Mouse (Mus musculus): Measurements from ENCODE around the gene Ndufv1. TPM values are rescaled to one million over a fixed set of nuclear protein-coding genes. Genes with fewer than 3 reads are reported as not detected.
A peak's percentile ranks its signal among the peaks of the same experiment; 100 is the strongest.

Ndufv1 gene
- total RNA-seq, 2 experiments from 2014 or later: 57.8 to 60.4 TPM

DNA sequence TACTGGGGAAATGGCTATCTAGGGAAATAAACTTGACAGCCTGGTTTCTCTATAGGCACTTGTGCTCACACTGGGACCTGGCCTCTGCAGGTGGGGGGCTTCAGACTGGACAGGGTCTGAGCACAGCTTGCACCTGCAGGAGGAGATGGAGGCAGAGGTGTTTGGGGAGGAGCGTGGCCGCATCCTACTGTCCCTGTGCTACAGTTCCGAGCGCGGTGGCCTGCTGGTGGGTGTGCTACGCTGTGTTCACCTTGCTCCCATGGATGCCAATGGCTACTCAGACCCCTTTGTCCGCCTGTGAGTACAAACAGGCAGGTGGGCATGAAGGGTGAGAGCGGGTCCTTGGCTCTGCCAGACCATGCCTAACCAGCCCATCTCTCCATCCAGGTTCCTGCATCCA is 6.6 kb downstream of the Ndufv1 start:
- ATAC-seq (replicated peaks; ENCODE audit: low FRiP score, poor library complexity, severe bottlenecking): no peak

DNA sequence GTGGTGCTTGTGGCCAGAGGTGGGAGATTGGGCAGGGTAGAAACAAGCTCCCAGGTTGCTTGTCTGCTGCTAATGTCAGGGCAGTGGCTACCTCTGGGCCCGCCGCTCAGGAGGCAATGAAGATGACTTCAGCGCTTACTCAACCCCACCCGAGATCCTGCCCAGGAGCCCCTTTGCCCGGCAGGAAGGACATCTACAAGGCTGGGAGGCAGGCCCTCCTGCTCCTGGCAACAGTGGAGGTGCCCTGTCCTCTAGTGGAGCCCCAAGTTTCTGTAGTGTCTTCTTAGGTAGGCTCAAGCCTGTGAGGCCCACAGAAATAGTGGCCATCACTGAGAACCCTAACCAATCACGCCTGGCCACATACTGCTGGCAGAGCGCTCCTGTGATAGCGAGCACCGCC is 7.5 kb downstream of the Ndufv1 start:
- ATAC-seq (replicated peaks; ENCODE audit: low FRiP score, poor library complexity, severe bottlenecking): no peak

DNA sequence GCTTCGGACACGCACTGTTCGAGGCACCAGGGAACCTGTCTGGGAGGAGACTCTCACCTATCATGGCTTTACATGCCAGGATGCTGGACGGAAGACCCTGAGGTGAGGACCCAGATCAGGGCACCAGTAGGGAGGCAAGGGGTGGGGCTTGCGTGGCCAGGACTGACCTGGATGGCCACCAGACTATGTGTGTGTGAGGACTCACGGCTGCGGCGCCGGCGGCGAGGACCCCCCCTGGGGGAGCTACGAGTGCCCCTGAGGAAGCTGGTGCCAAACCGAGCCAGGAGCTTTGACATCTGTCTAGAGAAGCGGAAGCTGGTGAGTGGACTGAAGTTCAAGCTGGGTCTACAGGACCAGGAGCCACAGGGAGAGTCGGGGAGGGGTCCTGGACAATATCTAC is 8.3 kb downstream of the Ndufv1 start:
- ATAC-seq (replicated peaks; ENCODE audit: low FRiP score, poor library complexity, severe bottlenecking): no peak

DNA sequence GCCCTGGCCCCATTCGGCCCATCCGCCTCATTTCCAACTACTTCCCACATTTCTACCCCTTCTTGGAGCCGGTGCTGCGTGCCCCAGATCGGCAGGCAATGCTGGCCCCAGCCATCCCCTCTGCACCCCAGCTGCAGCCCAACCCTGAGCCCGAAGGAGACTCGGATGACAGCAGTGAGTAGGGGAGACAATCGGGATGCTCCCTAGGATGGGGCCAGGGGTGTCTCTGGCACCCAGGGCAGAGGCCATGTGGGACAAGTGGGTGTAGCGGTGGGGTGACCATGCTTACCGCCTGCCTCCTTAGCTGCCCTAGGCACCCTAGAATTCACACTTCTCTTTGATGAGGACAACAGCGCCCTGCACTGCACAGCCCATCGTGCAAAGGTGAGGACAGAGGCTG is 9.0 kb downstream of the Ndufv1 start:
- no peak for ATAC-seq (replicated peaks; ENCODE audit: low FRiP score, poor library complexity, severe bottlenecking)

DNA sequence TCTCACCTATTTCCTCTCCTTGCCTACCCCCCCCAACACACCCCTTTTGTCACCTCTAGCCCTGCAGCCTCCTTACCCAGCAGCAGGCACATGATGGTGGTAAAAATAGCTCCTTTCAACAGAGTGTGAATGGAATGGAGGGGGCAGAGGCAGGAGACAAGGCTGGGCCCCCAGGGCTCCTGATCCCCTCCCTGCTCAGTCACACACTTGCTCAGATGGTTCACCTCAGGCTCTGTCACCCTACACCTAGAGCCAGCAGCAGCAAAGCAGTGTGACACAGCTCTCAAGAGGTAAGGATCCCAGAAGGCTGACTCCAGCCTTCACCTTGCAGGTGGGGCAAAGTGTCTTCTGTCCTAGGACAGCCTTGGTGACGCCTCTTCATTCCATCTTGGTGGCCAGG is 9.5 kb downstream of the Ndufv1 start, which contains the start of gene Doc2g:
TSS of gene Doc2g (plus strand) at position 202 of the 400 bp plus-strand sequence.
- no peak for ATAC-seq (replicated peaks; ENCODE audit: low FRiP score, poor library complexity, severe bottlenecking)

DNA sequence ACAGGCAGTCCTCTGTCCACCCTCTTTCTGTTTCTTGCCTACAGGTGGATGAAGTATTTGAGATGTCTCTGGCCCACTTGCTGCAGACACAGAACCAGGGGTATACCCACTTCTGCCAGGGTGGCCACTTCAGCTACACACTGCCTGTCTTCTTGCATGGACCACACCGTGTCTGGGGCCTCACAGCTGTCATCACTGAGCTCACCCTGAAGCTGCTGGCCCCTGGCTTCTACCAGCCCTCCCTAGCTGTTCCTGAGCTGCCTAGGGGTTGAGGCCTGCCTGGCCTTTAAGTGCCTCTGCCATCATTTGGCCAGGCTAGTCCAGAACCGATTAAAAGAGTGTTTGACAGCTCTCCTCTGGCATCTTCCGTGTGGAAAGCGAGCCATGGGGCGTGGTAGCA is 10.9 kb downstream of the Ndufv1 start:
- no peak for ATAC-seq (replicated peaks; ENCODE audit: low FRiP score, poor library complexity, severe bottlenecking)

DNA sequence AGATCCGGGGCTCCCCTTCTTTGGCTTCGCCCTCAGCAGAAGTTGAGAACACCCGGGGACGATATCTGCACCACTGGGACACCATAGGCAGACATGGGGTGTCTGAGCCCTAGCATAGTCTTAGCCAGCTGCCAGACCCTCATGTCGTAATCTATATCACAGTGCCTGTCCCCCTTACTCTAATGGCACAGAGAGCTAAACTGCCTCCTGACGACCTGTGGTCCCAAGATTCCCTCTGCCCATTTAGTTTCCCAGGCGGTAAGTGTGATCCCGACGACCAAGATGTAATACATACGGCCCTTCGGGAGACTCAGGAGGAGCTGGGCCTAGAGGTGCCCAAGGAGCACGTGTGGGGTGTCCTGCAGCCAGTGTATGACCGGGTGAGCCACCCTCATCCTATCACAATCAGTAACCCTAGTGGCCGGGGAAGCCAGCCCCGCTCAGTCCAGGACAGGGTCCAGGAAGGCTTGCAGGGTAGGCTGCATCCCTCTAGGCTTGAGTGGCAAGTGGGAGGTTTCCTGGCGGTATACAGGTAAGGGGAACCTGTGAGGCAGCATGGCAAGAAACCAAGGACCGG is 11.6 kb downstream of the Ndufv1 start:
- no peak for ATAC-seq (replicated peaks; ENCODE audit: low FRiP score, poor library complexity, severe bottlenecking)

DNA sequence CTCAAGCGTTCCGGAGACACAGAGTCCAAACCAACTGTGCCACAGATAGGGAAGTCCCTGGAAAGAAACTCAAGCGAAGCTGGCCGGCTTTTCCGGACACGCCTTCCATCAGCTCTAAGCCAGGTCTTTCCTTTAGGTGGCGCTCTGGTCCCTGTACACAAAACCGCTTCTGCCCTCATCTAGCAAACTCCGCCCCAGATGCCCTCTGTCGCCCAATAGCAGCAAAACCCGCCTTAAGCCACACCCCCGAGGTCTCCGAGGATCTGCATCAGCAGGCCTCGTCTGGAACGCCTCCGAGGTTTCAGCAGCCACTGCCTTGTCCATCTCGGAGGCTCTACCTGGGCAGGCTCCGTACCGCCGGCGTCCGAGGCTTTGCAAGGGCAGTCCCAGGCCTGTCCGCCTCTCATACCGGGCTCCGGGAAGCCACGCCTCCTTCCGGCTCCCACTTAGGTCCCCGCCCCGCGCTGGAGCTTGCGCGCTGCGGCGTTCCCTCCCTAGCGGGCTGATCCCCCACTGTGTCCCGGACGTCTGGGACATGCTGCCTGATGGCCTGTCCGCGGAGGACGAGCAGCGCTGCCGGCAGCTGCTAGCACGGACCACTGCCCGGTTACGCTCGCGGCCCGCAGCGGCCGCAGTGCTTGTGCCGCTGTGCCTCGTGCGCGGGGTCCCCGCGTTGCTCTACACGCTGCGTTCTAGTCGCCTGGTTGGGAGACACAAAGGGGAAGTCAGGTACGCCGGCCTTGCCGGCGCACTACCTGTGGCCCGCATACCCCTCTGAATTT is 12.3 kb downstream of the Ndufv1 start, which contains the start of the genes Nudt8 and Gm49405:
TSS of gene Nudt8 (plus strand) at position 462 of the 782 bp plus-strand sequence.
TSS of gene Gm49405 (plus strand) at position 508 of the 782 bp plus-strand sequence.
- ATAC-seq (replicated peaks; ENCODE audit: low FRiP score, poor library complexity, severe bottlenecking): peak; percentile 88

DNA sequence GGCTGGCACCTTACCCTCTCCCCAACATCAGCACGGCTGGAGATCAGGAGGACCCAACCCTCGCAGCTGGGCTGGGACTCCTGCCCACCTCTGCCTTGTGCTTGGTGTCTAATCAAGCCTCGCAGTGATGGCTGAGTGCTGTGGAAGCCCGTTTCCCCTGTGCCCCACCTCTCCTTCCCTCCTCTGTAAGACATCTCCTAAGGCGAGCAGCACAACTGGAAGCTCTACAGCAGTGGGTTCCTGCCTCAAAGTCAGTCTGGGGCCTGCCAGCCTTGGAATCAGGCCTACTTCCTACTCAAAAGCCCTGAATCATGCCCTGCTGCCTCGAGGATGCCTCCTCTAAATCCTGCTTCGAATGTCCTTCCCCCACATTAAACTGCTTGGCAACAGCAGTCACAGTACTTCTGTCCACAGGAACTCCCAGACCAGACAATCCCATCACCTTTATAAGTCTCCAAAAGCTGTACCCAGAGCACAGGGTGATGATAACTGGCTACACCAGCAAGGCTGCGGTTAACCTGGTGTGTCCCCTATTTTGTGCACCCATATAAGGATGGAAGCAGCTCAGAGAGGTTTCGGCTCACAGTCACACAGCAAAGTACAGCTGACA is 13.4 kb downstream of the Ndufv1 start:
- ATAC-seq (replicated peaks; ENCODE audit: low FRiP score, poor library complexity, severe bottlenecking): no peak

DNA sequence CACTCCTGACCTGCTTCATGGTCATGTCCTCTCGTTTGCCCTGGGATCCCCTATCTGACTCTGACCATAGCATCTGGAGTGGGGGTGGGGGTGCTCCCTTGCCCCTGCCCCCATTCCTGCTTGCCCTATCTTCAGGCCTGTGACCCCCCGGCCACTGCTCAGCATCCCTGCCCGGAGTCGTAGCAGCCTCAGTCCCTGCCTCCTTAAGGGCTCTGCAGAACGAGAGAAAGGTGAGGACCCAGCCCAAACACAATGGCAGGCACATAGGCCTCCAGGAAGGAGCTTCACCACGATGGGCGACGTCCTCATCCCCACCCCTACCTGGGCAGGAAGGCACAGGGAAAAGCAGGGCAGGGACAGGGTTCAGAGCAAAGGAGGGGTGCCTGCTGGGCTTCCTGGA is 14.3 kb downstream of the Ndufv1 start:
- ATAC-seq (replicated peaks; ENCODE audit: low FRiP score, poor library complexity, severe bottlenecking): no peak

DNA sequence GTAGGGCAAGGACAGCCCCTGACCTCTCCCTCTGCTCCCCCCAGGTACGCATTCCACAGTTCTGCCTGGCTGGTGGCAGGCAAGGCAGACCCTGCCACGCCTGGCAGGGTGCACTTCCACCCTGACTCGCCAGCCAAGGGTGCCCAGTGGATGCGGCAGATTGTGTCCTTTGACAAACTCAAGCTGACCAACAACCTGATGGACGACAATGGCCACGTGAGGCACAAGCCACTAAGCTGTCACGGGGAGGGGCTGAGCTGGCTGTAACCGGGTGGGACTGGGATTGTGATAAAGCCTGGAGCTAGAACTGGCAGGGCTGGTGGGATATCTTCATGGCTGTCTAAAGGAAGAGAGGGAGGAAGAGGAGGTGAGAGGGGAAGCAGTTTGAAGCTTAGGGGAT is 15.4 kb downstream of the Ndufv1 start:
- no peak for ATAC-seq (replicated peaks; ENCODE audit: low FRiP score, poor library complexity, severe bottlenecking)

DNA sequence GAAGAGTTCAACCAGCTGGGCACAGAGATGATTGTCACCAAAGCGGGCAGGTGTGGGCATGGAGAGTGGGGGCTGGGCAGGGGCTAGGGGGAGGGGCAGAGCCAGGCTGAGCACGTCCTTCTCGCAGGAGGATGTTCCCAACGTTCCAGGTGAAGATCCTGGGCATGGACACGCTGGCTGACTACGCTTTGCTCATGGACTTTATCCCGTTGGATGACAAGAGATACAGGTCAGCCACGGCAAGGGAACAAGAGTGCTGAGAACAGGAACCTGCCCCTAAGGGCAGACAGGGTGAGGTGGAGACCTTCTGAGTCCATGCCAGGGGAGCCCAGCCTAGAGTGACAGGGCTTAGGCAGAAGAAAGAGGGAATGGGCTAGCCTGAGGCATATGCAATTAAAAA is 15.9 kb downstream of the Ndufv1 start:
- ATAC-seq (replicated peaks; ENCODE audit: low FRiP score, poor library complexity, severe bottlenecking): no peak

DNA sequence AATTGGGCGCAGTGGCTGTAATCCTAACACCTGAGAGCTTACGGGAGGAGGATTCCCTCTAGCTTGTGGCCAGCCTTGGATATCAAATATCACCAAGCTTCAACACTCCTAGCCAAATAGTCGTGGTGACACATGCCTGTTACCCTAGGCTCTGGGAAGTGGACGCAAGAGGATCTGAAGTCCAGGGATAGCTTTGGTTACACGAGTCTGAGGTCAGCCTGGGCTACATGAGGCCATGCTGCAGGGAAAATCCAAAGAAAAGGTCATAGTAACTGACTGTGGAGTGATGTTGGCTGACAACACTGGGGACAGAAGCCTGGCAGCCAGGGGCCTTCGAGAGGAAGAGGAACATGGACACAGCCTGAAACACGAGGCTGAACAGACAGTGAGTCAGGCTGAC is 16.5 kb downstream of the Ndufv1 start:
- no peak for ATAC-seq (replicated peaks; ENCODE audit: low FRiP score, poor library complexity, severe bottlenecking)

DNA sequence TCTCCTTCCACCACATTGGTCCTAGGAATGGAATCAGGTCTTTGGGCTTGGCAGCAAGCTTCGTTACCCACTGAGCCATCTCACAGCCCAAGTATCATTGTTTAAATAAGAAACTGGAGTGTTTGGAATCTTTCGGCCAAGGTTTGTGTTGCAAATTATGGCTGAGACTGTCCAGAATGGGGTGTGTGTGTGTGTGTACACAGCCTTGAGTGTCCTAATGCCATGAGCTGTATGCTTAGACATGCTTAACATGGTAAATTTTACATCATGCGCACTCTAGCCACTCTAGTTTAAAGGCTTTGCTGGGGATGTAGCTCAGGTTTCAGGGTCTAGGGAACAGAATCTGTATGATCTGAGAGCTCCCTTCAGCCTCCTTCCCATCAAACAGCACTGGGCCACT is 17.1 kb downstream of the Ndufv1 start:
- ATAC-seq (replicated peaks; ENCODE audit: low FRiP score, poor library complexity, severe bottlenecking): no peak

DNA sequence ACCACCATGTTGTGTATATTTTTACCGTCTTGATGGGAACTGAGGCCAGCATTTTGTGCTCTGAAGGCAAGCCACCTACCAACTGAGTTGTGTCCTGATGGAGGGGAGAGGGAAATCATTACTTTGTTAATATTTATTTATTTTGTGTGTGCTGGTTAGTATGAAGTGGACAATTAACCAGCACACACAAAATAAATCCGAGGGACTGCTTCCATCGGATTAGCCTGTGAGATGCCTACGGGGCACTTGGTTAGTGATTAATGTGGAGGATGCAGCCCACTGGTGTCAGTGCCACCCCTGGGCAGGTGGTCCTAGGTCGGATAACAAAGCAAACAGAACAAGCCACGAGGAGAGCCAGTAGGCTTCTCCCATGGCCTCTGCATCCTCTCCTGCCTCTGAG is 17.7 kb downstream of the Ndufv1 start:
- no peak for ATAC-seq (replicated peaks; ENCODE audit: low FRiP score, poor library complexity, severe bottlenecking)

DNA sequence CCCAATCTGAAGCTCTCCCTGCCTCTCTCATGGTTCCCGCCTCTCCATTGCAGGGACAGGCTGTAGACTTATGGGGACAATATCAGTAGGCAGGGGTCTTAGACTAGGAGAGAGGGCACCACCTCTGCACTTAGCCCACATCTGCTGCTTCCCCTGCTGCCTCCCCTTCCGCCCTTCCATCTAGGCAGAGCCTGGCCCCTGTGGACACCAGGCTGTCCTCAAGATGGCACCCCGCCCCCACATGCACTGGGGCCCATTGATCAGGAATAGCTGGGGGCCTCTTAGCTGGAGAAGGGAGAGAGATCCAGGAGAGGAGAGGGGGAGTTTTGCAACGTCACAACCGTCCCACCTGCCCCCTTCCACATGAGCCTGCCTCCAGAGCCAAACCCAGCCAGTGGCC is 20.2 kb downstream of the Ndufv1 start, which contains the start of gene Tbx10:
TSS of gene Tbx10 (plus strand) at position 337 of the 400 bp plus-strand sequence.
- ATAC-seq (replicated peaks; ENCODE audit: low FRiP score, poor library complexity, severe bottlenecking): no peak

DNA sequence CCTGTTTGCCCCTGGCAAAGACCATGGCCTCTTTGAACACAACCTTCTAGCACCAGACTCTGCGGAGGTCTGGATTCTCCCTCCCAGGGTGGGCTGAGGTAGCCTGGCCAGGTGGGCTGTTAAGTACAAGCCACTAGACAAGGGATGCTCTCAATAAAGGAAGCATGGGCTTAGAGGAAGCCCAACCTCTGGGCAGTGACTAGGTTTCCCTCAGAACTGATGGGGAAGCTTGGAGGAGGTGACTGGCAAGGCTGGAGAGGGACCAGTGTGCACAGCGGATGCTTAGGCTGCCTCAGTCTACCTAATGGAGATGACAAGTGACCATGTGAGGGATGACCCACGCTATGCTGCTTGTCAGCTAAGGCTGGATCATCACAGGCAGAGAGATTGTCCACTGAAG is 20.6 kb downstream of the Ndufv1 start:
- no peak for ATAC-seq (replicated peaks; ENCODE audit: low FRiP score, poor library complexity, severe bottlenecking)

DNA sequence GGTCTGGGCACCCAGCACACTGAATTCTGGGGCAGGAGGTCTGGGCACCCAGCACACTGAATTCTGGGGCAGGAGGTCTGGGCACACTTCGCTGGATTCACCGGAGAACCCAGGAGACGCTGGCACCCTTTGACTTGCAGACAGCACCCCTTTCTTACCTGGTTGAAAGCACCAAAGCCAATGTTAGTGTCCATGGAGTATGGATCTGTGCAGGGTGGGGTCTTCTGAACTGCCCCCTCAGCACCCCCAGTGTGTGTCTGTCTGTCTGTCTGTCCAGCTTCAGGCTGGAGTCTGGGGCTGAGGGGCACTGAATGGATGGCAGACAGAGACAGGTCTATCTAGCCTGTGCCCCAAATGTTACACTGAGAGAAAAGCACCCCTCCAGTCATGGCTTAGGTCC is 21.0 kb downstream of the Ndufv1 start:
- no peak for ATAC-seq (replicated peaks; ENCODE audit: low FRiP score, poor library complexity, severe bottlenecking)

DNA sequence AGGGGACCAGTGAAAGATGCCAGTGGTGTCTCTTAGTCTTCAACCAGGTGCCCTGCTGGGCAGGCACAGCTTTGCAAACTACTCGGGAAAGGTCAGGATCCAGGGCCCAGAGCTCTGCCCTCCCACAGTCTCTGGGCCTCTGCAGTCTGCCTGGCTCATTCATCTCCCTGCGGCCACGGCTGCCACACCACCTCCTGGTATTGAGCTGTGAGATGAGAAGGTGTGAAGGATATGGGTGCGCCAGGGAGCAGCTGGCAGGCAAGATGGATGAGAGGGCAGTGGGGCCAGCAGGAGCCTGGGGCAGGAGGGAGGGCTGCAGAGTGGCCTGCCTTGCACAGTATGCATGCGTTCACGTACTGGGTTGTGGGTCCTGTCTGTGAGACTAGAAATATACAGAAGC is 21.8 kb downstream of the Ndufv1 start:
- ATAC-seq (replicated peaks; ENCODE audit: low FRiP score, poor library complexity, severe bottlenecking): no peak

DNA sequence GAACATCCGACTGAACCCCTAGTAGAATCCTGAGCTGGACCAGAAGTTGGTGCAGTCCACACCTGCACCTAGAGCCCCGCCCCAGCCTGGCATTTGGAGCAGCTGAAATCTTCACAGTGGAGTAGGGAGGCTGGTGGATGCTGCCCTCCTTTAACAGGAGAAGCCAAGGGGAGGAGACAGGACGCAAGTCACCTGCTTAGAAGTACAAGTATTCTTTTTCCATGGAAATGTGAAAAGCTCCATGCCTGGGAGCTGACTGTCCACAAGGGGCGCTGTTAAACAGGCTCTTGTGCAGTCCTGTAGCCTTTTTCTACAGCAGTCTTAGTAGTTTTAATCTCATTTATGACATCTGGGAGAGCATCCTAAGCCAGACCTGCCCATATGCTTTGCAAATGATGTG is 23.9 kb downstream of the Ndufv1 start:
- ATAC-seq (replicated peaks; ENCODE audit: low FRiP score, poor library complexity, severe bottlenecking): 0 out of 2 replicates have a peak, but pooled peaks have one; percentile 42

DNA sequence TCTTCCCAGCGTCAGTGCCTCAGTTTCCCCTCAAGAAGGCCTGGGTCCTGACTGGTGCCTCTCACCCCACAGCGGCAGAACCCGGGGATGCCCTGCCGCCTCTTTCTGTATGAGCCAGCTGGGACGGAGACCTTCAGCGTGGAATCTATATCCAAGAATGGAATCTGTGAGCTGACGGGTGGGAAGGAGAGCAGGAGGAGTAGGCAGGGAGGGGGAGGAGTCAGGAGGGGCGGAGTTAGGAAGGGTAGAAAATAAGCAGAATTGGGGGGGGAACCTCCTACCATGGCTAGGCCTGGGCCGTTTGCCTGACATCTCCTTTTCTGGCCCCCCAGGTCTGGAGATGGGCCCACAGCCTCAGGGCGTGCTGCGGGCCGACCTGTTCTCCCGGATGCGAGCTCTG is 24.5 kb downstream of the Ndufv1 start:
- ATAC-seq (replicated peaks; ENCODE audit: low FRiP score, poor library complexity, severe bottlenecking): no peak

Data from erythroblast, adult 5-6 weeks (primary cell).